Mouse (Mus musculus) ZHBTc4 (cell line): ENCODE measurements at regions not wholly inside any gene's neighbourhood (a gene's known extent, or its start where the extent isn't known, plus 50 kb on each side); places are given as distances from the start of the nearest gene placed in this dataset.

ENCODE experiments used
- DNase-seq: peaks from one replicate; pipeline ENCODE4 v3.0.0-alpha.2; 2011; ENCODE audit warnings: low read depth, low spot score

DNA sequence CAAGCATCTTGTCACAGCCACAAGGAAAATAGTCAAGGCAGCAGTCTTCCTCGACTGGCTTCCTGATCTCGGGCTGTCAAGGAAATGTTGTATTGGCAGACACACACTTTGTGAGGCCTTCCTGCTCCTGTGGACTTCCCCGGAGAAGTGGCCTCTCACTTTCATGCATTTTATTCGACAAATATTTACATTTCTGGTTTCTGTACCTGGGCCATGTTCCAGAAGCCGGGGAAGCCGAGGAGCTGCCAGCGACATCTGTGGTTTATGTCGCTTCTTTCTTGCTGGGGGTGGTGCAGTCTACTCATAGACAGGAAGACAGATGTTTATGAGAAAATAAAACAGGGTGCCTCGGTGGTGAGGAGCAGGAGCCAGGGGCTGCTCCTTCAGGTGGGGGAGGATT lies 372.5 kb upstream of the Kcnab2 start:
- no peak for DNase-seq

GRCm38 (mm10) chr4:152836080-152836479 lies 358.4 kb upstream of the Kcnab2 start:
- no peak for DNase-seq

- no peak for DNase-seq
Measured at GRCm38 (mm10) chr4:152834421-152835110, 356.9 kb upstream of the Kcnab2 start.

DNA sequence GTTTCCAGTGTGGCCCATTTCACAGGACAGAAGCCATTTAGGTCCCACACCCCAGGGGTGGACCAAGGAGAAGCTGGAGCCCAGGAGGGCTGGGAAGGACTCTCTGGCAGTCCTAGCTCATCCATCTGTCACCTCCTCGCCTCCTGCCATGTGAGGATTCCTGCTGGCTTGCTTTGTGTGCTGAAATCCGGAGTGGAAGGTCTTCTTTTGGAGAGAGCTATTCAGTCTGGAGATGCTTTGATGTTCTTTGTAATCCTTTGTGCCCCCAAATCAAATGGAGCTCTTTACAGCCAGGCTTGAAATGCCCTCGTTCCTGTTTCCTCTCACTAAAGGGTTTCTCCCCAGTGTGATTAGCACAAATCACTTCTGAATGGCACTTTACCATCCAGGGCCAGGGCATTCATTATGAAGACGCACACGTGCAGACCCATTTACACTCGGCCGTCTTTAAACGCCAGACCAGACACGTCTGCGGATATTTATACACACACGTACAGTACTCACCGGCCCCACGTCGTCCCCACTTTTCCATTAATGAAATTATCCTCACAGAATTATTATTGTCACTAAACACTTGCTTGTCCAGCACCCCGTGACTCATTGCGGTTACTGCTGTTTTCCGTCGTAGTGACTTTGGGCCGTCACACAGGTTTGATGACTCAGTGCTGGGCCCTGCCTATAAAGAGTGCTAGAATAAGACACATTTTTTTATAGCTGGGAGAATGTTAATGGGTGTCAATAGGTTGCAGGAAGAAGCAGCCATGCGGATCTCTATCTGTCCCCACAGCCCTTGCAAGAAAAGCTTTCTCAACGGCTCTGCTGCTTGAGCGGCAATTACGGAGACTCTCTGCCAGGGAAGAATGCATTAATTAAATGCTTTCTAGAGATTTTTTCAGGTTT lies 356.0 kb upstream of the Kcnab2 start:
- DNase-seq = peak; percentile 16

DNA sequence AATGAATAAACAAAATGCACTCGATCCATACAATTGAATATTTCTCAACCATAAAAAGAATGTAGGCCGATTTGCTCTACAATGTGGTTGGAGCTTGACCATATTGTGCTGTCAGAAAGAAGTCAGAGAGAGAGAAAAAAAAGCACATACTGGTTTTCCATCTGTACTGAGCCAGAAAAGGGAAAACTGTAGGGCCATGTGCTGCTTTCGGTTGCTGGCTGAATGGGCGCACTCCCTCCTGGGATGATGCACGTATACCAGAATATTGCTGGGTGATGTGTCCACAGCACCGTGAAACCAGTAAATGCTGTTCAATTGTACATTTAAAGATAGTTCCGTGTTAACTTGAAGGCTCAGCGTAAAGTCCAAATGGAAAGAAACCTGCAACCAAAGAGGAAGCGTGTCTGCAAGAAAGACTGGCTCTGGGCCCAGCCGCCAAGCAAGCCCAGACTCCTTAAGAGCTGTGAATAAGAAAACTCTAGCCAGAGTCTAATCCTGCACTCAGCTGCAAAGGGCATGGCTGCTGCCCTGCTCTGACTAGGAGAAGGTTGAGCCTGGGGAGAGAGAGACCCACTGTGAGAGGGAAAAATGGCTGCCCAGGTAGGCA lies 355.2 kb upstream of the Kcnab2 start:
- no peak for DNase-seq

DNA sequence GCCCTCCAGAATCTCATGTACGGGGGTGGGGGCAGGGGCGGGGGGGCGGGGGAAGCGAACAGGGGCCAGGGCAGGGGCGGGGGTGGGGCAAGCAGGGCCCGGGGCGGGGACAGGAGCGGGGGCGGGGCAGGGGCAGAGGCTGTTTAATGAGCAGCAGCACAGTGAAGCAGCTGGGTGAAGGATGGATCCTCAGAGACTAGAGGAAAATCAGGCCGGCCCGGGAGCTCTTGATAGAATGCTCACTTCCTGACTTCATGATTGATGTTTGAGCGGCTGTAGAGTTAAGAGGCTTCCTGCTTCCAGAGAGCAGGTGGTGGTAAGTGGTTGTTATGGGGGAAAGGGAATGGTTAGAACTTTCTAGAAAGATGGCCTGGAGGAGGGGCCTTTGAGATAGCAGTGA lies 347.5 kb upstream of the Kcnab2 start:
- no peak for DNase-seq

GRCm38 (mm10) chr4:152816139-152816757 lies 338.6 kb upstream of the Kcnab2 start:
- no peak for DNase-seq

- peak; percentile 63 for DNase-seq
Measured at GRCm38 (mm10) chr4:152806611-152807010, 328.9 kb upstream of the Kcnab2 start.

DNA sequence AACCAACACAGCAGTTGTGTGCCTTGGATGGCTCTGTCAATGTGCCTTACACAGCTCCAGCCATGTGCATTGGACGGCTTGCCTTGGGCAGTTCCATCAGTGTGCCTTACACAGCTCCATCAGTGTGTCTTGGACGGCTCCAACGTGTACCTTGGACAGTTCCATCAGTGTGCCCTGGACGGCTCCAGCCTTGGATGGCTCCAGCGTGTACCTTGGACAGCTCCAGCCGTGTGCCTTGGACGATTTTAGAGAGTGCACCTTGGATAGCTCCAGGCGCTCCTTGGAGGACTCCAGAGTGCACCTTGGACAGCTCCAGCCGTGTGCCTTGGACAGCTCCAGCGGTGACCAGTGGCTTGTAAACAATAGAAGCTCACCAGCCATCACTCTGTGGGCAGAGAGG lies 321.7 kb upstream of the Kcnab2 start:
- peak; percentile 96 for DNase-seq

DNA sequence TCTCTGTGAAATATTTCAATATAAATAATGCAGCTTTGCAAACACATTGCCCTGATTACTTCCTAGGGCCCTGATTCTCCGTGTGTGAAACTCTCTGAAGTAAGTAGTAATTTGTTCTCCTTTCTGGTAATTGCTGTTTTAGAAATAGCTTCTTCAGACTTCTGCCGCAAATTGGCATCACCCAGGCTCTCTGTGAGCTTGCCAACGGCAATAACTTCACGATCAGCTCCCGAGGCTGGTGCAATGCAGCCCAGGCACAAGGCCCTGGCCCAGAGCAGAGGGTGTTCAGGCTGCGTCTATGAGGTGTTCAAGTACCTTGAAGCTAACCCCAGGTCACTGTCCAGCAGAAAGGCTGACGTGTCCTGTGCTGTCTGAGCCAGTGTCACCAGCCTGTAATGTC lies 310.8 kb upstream of the Kcnab2 start:
- DNase-seq = no peak

DNA sequence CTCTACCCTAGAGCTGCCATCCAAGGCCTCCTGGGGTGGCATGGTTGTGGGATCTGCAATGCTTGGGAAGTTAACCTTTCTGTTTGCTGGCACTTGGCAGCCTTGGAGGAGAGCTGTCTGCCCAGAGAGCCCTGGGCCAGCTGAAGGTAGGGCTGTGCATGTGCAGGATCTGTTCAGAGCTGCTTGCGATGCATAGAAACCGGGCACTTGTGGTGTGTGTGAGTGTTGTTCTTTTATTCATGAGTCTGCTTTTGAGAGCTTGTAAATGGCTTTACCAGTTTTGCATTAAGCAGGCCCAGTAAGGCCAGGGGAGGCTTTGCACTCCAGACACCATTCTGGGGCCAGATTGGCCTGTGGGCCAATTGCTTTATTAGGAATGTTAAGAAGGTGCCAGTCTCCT lies 307.3 kb upstream of the Kcnab2 start:
- DNase-seq = no peak

DNA sequence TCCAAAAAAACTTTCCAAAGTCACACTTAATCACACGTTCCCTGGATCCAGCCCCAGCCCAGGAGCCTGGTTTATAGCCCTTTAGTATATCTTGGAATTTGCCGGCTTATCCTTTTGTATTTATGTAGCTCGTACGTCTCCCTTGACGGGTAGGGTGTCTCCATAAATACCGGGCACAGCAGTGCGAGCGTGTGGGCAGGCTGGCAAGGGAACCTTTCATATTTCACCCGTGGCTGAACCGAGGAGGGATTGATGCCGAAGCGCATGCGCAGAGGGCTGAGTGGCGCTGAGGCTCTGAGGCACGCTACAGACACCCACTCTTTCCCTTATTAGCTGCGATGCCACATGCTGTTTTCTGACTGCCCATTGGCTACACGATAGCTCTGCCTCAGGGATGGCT lies 301.9 kb upstream of the Kcnab2 start:
- DNase-seq = no peak

GRCm38 (mm10) chr4:152775801-152776200 lies 298.1 kb upstream of the Kcnab2 start:
- no peak for DNase-seq

- DNase-seq = peak; percentile 81
Measured at GRCm38 (mm10) chr4:152771386-152771785, 293.7 kb upstream of the Kcnab2 start.

- DNase-seq = peak; percentile 53
Measured at GRCm38 (mm10) chr4:152767372-152767771, 289.7 kb upstream of the Kcnab2 start.

GRCm38 (mm10) chr4:152763116-152763515 lies 285.4 kb upstream of the Kcnab2 start:
- no peak for DNase-seq

DNA sequence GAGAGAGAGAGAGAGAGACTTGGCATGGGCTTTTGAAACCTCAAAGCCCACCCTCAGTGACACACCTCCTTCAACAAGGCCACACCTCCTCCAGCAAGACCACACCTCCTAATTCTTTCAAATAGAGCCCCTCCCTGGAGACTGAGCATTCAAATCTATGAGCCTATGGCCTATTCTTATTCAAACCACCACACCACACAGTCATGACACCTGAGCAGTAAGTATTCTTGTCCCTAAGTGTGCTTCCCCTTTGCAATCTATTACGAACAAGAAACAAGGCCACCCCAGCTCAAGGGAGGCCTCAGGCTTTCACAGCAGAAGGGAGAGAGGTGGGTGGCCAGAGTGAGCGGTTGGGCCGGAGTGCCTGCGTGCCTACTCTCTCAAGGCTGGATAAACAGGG lies 284.9 kb upstream of the Kcnab2 start:
- peak; percentile 77 for DNase-seq

GRCm38 (mm10) chr4:152757191-152757590 lies 279.5 kb upstream of the Kcnab2 start:
- no peak for DNase-seq

GRCm38 (mm10) chr4:152756535-152756934 lies 278.9 kb upstream of the Kcnab2 start:
- DNase-seq = no peak

DNA sequence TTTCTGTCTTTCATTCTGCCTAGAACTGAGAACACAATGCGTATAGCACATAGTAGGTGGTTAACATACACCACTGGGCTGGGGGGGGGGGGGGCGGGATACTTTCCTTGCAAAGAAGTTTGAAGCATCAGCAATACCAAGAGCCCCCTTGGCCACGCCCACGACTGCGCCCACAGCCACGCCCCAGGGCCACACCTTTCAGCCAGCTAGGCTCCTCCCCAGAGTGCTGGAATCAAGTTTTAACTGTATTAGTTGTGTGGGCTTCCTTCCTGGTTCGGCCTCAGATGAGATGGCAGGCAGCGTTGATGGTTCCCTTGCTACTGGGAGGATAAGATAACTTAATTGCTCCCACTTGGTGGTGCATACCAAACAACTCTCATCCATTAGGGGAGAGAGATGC lies 278.1 kb upstream of the Kcnab2 start:
- no peak for DNase-seq

DNA sequence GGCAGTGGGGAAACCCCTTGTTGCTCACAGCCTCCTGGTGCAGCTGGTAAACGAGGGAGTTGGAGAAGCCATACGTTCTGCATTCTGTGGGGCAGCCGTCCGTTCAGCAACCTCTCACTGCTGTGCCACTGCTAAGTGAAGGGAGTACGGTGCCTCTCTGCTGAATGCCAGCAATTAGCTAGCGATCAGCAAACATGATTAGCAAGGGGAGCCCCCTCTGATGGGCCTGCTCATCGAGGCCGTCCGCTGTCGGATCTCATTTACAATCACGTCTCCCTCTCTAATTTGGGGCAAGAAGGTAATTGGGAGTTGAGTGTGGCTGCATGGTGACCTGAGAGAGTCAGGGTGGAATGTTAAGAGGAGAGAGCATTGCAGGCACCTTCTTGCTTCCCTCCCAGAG lies 266.7 kb upstream of the Kcnab2 start:
- DNase-seq = no peak

- no peak for DNase-seq
Measured at GRCm38 (mm10) chr4:152733017-152733416, 255.3 kb upstream of the Kcnab2 start.
